Mouse (Mus musculus): ENCODE data around the gene Gimap5.
A peak's percentile ranks its signal among the peaks of the same experiment; 100 is the strongest.

Gimap5 gene

DNA sequence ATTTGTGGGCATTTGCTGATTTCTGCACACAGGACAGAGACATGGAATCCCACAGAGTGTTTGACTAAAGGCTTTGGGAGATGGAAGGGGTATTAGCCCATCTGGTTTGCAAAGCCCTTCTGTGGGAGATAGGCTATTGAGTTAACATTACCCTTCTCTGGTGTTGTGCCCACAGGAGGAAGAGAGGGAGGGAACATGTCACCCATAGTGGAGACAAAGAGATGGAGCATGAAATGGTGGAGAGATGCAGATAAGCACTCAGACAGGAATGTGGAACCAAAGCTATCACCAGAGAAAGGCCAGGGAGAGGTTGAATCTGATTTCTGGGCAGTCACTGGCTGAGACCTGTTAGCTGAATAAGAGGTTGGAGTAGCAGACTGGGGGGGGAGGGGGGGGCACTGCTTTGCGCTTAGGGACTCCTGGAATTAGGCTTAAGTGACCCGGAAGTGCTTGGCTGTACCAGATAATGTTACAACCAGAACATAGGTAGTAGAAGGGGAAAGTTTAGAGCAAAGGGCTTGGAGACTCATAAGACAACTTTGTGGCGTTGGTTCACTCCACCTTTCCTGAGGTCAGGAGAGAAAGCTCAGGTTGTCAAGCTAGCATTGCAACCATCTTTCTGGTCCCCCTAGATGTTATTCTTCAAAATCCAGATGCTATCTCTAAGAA, 5.4 kb upstream of the Gimap5 start:
- DNase-seq (ENCODE audit: low spot score) = no peak

DNA sequence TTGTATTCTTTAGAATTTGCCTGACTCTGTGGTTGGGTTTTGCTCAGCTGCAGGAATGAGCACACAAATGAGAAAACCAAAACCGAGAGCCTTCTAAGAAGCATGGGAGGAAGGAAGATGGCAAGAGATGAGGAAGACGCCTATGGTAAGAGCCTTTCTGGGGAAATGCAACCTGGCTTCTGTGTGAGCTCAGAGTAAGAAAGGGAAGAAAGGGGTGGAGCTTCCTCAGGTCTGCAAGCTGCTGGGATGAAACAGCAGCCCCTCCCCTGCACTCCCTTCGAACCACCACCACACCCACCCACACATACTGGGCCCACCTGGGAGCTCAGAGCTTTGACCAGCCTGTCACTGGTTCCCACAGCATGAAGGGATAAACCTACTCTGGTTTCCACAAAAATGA, 4.7 kb upstream of the Gimap5 start:
- no peak for DNase-seq (ENCODE audit: low spot score)

DNA sequence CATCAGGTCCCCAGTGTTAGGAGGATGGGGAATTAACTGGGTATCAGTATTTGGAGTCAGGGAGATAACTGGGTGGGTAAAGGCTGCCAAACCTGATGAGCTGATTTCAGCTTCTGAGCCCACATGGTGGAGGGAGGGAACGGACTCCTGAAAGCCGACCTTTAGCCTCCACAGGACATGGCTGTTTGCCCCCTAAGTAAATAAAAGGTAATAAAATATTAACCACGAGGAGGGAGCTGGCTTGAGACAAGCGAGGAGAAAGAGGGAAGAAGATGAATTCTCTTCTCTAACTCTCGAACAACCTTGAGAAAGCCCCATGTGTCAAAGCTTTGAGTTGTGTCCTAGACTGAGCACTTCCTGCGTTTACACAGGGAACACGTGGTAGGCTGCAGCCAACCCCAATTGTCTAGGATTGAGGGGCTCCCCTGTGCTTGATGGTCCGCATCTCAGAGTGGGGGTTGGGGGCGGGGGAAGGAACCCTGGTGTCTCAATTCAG, 4.2 kb upstream of the Gimap5 start:
- no peak for DNase-seq (ENCODE audit: low spot score)

DNA sequence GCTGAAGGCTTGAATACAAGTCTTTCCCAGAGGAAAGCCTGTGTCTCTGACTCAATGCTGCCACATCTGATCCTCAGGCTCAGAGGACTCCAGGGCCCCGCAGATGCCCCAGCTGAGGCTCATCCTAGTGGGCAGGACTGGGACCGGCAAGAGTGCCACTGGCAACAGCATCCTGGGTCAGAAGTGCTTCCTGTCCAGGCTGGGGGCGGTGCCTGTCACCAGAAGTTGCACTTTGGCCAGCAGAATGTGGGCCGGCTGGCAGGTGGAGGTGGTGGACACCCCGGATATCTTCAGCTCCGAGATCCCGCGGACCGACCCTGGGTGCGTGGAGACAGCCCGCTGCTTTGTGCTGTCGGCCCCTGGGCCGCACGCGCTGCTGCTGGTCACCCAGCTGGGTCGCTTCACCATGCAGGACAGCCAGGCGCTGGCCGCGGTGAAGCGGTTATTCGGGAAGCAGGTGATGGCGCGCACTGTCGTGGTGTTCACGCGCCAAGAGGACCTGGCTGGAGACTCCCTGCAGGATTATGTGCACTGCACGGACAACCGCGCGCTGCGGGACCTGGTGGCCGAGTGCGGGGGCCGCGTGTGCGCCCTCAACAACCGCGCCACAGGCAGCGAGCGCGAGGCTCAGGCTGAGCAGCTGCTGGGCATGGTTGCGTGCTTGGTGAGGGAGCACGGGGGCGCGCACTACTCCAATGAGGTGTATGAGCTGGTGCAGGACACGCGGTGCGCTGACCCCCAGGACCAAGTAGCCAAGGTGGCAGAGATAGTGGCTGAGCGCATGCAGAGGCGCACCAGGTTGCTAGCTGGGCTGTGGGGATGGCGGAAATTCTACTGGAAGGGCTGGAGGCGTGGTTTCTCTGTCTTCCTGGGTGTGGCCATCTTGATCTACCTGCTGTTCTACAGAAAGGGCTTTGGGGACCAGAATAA, 3.3 kb upstream of the Gimap5 start:
- DNase-seq (ENCODE audit: low spot score) = peak; percentile 31

DNA sequence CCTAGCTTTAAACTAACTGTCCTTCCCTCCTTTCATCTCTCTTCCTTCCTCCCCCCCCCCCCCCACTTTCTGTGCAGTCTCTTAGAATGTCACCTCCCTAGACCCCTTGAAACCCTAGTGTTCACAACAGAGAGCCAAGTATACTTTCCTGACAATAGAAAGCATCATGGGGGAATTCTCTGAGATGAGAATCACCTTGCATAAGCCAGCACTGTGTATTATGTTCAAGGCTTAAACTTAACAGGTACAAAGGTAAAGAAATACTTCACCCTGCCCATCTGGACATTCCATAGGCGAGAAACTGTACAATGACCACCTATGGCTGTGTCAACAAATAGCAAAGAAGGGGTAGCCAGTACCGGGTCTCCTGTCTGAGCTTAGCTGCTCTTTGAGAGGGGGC, 507 bp upstream of the Gimap5 start:
- DNase-seq (ENCODE audit: low spot score) = no peak

DNA sequence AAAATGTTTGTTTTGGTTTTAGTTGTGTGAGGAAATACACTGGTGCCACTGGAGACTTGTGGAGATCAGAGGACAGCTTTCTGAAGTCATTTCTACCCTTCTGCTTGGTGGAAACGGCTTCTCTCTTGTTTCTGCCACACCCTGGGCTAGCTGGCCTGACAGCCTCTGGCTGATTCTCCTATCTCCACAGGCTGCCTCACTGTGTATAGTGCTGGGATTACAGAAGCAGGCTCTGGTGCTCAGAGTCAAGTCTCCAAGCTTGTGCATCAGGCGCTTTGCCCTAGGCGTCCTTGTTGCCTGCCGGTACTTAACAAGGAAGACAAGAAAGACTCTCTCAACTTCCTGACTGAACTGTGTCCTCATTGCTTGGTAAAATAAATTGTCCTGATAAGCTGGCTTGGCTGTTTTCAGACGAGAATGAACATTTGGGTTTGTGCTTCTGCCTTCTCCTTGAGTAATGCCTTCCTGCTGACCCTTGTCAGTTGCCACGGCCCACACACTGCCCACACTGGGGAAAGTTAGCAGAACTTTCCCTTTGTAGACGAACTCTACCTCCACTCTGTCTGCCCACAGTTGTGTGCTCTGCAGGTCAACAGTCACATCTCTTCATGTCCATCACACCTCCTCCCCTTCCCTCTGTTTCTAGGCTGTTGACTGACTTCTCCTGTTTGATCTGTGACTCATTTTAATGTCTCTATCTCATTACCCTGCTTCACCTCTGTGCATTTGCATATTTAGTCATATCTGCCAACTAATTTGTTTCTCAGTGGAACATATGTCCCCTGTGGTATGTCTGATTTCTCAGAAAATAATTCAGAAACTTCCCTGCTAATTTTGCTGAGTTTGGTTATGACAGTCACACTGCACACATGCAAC, 1.3 kb downstream of the Gimap5 start:
- DNase-seq (ENCODE audit: low spot score) = no peak

DNA sequence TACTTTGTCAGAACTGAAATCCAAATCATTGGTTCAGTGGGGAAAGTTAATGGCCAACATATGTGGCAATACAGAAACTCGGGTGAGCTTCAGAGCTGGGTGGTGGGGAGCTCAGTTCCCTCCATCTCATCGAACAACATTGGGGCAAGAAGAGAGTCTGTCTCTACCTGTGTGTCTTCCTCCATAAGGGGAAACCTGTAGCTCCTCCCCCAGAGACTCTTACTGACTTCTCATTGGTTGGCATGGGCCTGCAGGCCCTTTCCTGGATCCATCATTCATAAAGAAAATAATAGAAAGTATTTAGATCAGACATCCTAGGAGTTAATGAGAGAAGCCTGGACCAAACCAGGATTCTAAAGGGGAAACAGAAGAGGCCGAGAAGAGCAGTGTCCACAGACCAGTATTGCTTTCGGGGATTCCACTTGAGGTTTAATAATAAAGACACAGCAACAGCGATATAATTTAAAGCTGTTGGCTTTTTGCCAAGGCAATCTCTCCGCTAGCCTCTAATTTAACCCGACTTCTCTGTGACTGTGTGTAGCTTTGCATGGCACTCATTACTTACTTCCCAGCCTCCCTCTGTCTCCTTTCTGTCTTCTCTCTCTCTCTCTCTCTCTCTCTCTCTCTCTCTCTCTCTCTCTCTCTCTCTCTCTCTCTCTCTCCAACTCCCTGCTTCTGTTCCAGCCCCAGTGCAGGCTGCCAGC, 17.7 kb downstream of the Gimap5 start:
- no peak for DNase-seq (ENCODE audit: low spot score)

DNA sequence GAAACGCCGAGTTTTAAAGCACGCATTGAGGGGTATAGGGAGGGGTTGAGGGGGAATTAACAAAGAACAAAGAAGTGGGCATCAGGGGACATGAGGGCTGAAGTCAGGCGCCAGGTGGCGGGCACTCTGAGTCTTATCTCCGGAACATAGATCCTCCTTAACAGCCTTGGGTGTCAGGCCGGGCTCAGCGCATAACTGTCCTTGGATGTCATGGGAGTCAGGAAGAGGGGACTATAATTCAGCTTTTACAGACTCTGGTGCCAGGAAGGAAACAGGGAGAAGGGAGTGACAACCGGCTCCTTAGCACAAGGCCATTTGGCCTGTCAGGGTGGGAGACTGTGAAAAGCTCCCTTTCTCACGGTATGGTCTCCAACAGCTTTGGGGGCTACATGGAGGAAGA, 18.5 kb downstream of the Gimap5 start:
- DNase-seq (ENCODE audit: low spot score) = no peak

DNA sequence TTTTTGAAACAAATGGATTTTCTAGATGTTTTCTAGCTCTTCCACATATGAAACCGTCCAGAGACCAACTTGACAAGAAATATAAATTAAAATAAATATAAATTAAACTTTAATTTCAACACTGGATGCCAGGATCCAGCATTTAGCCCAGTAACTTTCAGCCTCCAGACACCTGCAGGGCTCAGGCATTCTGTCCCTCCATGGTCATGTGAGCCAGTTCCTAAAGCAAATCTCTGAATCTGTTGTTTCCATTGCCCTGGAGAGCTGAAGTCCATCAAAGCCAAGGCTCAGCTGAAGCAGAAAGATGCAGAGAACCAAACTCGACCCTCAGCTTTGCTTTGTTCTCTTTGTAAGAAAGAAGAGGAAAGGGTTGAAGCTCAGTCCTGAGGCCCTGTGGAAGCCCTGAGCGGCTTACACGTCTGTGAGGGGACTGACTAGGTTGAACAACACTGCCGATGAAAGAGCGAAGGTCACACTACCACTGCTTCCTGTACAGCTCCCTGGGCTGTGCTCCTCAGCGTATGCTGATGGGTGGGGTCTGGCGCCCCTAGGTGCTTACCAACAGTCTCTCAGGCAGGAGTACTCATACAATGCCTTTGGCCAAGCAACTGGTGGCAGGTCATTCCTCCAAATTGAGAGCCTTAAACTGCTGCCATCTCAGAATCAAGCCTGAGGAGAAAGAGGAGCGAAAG, 22.3 kb downstream of the Gimap5 start:
- DNase-seq (ENCODE audit: low spot score) = no peak

DNA sequence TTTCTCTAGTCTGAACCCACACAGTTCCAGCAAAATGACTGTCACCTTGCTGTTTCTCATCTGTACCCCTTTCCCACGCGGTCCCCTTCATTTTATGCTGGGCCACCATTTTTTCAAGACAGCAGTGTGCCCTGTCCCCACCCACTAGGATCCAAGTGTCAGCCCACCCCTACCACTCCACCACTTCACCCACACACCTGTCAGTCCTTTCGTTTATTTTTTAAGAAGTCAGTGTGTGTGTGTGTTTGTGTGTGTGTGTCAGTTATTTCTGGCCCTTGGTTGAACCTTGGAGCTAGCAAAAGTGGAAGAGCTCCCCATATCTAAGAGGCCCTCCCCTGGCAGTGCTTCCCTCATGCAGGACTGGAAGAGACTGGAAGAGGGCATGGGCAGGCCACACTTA, 22.9 kb downstream of the Gimap5 start:
- DNase-seq (ENCODE audit: low spot score) = no peak

DNA sequence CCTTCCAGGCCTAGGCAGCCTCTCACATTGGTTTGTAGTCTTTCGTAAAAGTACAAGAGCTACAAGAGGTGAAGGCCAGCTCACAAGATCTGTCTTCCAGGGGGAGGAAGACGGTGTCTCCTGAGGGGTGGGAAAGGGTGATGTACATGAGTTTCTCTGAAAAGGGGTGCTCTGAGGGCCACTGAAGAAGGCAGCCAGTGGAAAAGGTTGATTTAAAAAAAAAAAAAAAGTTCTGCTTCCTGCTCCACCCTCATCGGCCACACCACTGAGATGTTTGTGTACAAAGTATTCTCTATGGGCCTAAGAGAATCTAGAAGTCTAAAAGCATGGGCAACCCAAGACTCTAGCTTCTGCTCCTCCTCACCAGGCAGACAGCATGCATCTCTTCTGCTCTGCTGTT, 24.7 kb downstream of the Gimap5 start, which contains the start of gene Gimap3:
Gene Gimap3 (minus strand): TSS at position 156 of the 400 bp plus-strand sequence.
- no peak for DNase-seq (ENCODE audit: low spot score)

DNA sequence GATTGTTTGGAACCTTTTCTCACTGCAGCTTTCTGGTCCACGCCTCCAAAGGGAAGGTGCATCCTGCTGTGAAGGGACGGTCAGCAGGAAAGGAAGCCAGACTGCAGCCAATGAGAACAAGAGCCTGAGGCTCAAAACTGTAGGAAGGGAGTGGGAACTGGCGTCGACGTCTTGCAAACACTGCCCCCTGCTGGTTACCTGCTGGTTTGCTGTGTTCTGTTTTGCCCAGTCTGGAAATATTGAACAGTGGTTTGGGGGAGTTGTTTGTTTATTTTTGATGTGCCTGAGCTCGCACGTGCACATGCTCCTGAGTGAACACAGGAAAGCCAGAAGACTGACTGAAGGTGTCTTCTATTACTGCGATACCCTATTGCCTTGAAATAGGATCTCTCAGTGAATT, 26.0 kb downstream of the Gimap5 start:
- DNase-seq (ENCODE audit: low spot score) = peak; percentile 85

DNA sequence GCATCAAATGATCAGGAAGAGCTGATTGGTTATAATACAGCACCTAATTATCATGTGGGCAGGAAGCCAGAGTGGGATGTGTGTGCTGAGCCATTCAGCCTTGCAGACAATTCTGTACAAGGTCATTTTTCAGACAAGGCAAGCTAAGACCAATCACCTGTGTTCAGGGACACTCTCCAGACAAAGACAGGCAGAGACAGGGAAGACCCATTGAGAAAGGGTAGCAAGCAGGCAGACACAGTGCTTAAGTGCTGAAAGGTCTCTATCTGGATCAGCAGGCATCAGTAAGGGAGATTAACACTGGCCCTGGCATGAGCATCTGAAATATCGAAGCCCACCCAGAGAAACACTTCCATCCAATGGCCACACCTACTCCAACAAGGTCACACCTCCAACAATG, 38.4 kb downstream of the Gimap5 start:
- DNase-seq (ENCODE audit: low spot score) = no peak

DNA sequence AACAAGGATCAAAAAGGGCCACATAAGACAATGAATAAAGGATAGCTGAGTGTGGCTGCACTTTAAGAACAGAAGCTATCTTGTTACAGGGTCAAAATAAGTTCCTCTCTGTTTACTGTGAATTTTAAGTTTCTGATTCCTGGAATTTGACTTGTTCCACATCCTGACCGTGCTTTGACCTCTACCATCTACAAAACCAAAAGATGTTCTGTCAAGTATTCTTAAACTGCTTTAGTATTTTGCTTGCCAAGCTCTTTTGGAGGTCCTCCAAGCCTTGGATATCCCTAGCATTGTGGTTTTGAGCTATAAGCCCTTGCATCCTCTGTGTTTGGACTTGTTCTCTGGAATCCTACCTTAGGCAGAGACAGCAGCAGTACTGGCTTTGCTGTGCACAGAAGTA, 39.2 kb downstream of the Gimap5 start:
- no peak for DNase-seq (ENCODE audit: low spot score)

DNA sequence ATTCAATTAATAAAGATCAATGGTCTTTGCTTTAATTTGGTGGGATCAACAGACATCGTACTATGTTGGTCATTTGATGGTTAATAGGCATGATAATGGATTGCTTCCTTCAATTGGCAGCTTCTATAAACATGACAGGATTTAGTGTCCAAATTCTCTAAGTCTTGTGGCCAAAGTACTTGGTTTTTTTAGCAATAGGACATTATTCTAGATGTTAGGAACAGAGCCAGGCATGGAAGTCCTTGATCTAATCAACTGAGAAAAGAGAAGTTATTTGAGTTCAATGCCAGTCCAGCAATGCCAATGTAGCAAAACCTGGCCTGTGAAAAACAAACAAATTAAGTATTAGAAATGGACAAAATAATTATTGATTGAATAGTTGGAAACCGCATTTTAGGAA, 39.6 kb downstream of the Gimap5 start:
- no peak for DNase-seq (ENCODE audit: low spot score)

DNA sequence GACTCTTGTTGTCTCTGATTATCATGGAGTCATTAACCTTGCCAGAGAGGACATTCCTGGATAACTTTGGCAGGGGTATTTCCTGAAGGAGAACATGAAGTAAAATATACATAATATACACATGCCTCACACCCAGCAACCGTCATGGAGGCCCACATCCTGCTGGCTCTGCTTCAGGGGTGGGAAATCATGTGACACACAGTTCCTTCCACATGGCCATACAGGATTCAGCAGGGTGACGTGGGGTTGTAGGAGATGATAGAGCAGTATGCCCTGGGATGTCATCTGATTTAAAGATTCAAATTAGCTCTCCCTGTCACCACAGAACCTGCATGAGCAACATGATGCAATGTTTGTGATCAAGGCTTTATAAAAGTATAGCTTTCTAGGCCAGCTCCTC, 41.9 kb downstream of the Gimap5 start:
- no peak for DNase-seq (ENCODE audit: low spot score)

DNA sequence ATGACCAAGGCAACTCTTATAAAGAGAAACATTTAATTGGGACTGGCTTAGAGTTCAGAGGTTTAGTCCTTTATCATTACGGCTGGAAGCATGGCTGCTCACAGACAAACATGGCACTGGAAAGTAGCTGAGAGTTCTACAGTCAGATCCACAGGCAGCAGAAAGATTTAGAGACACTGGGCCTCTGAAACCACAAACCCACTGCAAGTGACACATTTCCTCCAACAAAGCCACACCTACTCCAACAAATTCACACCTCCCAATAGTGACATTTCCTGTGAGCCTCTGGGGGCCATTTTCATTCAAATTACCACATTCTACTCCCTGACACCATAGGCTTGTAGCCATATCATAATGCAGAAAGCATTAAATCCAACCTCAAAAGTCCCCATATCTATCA, 55.9 kb downstream of the Gimap5 start:
- DNase-seq (ENCODE audit: low spot score) = no peak

DNA sequence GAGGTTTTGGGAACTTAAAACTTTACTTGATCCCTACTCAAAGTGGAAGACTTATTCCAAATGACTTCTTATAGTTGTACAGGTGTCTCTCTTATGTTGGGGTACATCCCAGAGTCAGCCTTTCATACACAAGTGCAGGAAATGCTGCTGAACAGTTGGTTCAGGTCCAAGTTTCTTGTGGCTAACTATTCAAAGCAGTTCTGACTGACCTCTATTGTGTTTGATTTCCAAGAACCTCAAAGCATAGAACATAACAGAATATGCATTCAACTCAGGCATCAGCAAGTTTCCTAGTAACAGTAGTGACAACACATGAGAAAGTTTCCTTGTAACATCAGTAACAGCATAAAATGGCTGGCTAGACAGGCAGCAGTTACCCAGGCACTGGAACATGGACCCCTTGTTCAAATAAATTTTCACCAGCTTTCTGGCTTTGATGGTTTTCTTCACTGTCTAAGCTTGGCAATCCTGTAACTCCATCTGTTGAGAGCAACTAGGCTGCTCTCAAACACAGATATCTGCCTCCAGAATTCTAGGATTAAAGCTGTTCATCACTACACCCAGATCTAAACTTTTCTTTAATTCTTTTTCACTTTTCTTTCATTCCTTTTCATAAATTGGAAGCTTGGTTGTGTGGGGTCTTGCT, 57.5 kb downstream of the Gimap5 start:
- DNase-seq (ENCODE audit: low spot score) = no peak

Data from retina, embryonic 14.5 days (tissue).